Mouse (Mus musculus) ES-E14 (cell line): ENCODE data around the gene Fndc1. TPM values are rescaled to one million over a fixed set of nuclear protein-coding genes. Genes with fewer than 3 reads are reported as not detected.

Experiments
- DNase-seq: peaks from one replicate; pipeline ENCODE4 v3.0.0-alpha.2; 2013; ENCODE audit warnings: low read depth, low spot score
- H3K27ac ChIP-seq: 2 replicates; pipeline ENCODE4 v1.5.1; 2012; ENCODE audit warnings: low read depth, mild to moderate bottlenecking, low read length, moderate library complexity, mixed read lengths; ENCODE audit not compliant: poor library complexity, insufficient read depth, severe bottlenecking
- H3K36me3 ChIP-seq: 2 replicates; pipeline ENCODE4 v1.6.1; 2012; ENCODE audit warnings: mild to moderate bottlenecking, low read length, moderate library complexity, mixed read lengths; ENCODE audit not compliant: control insufficient read depth, poor library complexity, insufficient read depth, severe bottlenecking
- H3K4me1 ChIP-seq, 2 experiments: fragments of 150-350 bp in 1 of 2; sonication (generic) in 1 of 2; 2 replicates each; pipeline ENCODE4 v1.6.1; 2012; ENCODE audit warnings: low read length in 2 of 2, mild to moderate bottlenecking in 1 of 2, mixed read lengths in 1 of 2; ENCODE audit not compliant: control insufficient read depth in 2 of 2, insufficient read depth in 2 of 2, poor library complexity in 1 of 2
- H3K4me3 ChIP-seq, 2 experiments: fragments of 150-350 bp in 1 of 2; sonication (generic) in 1 of 2; 2 replicates each; pipeline ENCODE4 v1.5.1; 2012; ENCODE audit warnings: low read length in 2 of 2, low read depth in 1 of 2, mild to moderate bottlenecking in 1 of 2, mixed read lengths in 1 of 2; ENCODE audit not compliant: insufficient read depth in 1 of 2, poor library complexity in 1 of 2, severe bottlenecking in 1 of 2
- H3K9ac ChIP-seq: 2 replicates; pipeline ENCODE4 v1.6.1; 2012; ENCODE audit warnings: low read depth, mild to moderate bottlenecking, low read length, mixed read lengths; ENCODE audit not compliant: poor library complexity, insufficient read depth, severe bottlenecking
- H3K9me3 ChIP-seq: fragments of 150-350 bp; sonication (generic); 2 replicates; pipeline ENCODE4 v1.6.1; 2012; ENCODE audit warnings: low read depth, mild to moderate bottlenecking, low read length; ENCODE audit not compliant: control insufficient read depth, insufficient read depth
- CHD2 ChIP-seq: IDR thresholded peaks from 2 replicates; pipeline ENCODE4 v1.6.1; 2014; ENCODE audit warnings: mild to moderate bottlenecking, low read depth, low read length, inconsistent platforms
- HCFC1 ChIP-seq: IDR thresholded peaks from 2 replicates; pipeline ENCODE4 v1.6.1; 2012; ENCODE audit warnings: low read length, inconsistent platforms, borderline replicate concordance; ENCODE audit not compliant: insufficient read depth
- MAFK ChIP-seq: IDR thresholded peaks from 2 replicates; pipeline ENCODE4 v1.6.1; 2014; ENCODE audit warnings: mild to moderate bottlenecking, low read depth, low read length, inconsistent platforms; ENCODE audit not compliant: insufficient read depth
- ZC3H11A ChIP-seq: IDR thresholded peaks from 2 replicates; pipeline ENCODE4 v1.6.1; 2012; ENCODE audit warnings: low read depth, mild to moderate bottlenecking, inconsistent platforms, low read length, borderline replicate concordance
- ZNF384 ChIP-seq: IDR thresholded peaks from 2 replicates; pipeline ENCODE4 v1.6.1; 2012; ENCODE audit warnings: low read depth, low read length, inconsistent platforms
- in situ Hi-C, 2 experiments: fragments of 600-800 bp; cut with MboI; formaldehyde crosslinking; loops; one replicate each; pipeline ENCODE4 v1.15.1; 2025; ENCODE audit warnings: low sequenced_read_pairs in 2 of 2, inconsistent platforms in 1 of 2; ENCODE audit not compliant: unreplicated experiment in 2 of 2
- total RNA-seq: library from RNA; depleted of rRNA; stranded (reverse); fragments of 300-350 nt; gene quantifications from 2 replicates; pipeline ENCODE4 v1.2.3, GENCODE M21; 2012; rRNA removed

The Fndc1 gene
- total RNA-seq, 1 experiment: 1.3 TPM

GRCm38 (mm10) chr17:7713020-7713419, 114.1 kb downstream of the Fndc1 start:
- H3K36me3 ChIP-seq: no peaks in the 10 kb centered on the region
- no peaks in the 10 kb centered on the region for H3K4me1 ChIP-seq
- no peaks in the 10 kb centered on the region for H3K9me3 ChIP-seq
- TF ChIP-seq ZNF384 (no peak), HCFC1 (no peak), MAFK (no peak), CHD2 (no peak), ZC3H11A (no peak)
- DNase-seq: no peak
- H3K9ac ChIP-seq: no peak overlapping the region
- no peak overlapping the region for H3K27ac ChIP-seq
- no peak overlapping the region for H3K4me3 ChIP-seq
- in situ Hi-C loops: no loop called here

DNA sequence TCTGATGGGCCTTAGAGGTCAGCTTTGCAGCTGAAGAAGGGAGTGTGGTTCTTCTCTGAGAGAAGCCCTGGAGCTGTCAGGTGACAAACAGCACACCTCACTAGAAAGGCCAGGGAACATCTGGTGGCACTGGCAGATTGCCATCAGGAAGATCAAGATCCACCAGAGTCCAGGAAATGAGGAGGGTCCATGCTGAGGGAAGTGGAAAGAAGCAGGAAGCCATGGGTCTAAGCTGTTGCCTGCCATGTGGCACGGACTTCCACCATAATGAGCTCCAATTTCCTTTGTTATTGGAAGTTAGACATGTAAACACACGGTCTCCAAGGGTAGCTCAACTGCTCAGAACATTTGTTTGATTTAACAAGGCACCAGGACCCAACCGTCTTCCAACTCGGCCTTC, 120.0 kb downstream of the Fndc1 start:
- H3K4me3 ChIP-seq: no peak overlapping the region
- no peaks in the 10 kb centered on the region for H3K4me1 ChIP-seq
- no peak for DNase-seq
- H3K9me3 ChIP-seq: no peaks in the 10 kb centered on the region
- H3K9ac ChIP-seq: no peak overlapping the region
- in situ Hi-C loops: no loop called here
- H3K36me3 ChIP-seq: no peaks in the 10 kb centered on the region
- no peak overlapping the region for H3K27ac ChIP-seq
- no peak for TF ChIP-seq ZC3H11A
- TF ChIP-seq CHD2: no peak
- TF ChIP-seq MAFK: no peak

DNA sequence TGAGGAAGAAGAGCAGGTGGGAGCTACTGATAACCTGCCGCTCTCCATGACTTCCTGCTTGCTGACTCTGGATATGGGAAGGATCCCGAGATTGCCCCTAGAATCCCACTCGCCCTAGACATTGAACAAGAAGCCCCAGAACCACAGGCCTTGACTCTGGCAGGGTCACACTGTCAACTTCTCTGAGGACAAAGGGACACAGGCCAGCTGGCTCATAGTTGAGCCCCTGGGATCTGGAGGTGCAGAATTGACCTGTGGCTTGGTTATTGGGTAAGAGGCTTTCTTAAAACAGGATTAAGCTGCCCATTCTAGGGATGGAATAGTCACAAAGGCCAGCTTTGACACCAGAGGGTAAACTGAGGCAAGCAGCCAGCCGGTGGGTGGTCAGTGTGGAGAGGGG, 136.8 kb downstream of the Fndc1 start:
- no peak for DNase-seq
- in situ Hi-C loops: no loop called here
- Histone ChIP-seq H3K4me1 (no peaks in the 10 kb centered on the region), H3K9ac (no peak overlapping the region), H3K36me3 (no peaks in the 10 kb centered on the region), H3K4me3 (no peak overlapping the region), H3K27ac (no peak overlapping the region), H3K9me3 (no peaks in the 10 kb centered on the region)
- TF ChIP-seq ZC3H11A (no peak), HCFC1 (no peak), MAFK (no peak), CHD2 (no peak), ZNF384 (no peak)

Other genes with a start within 250 kb of the Fndc1 start
- 2.7 and 3.2 TPM in 2 replicates for gene Tagap, start 98.7 kb upstream of the Fndc1 start, total RNA-seq
- 3.6 and 4.8 TPM in 2 replicates for gene Rsph3a, start 118.3 kb upstream of the Fndc1 start, total RNA-seq